Mouse (Mus musculus) heart, adult 2 months (tissue): ENCODE data around the gene Tpk1. TPM values are rescaled to one million over a fixed set of nuclear protein-coding genes. Genes with fewer than 3 reads are reported as not detected.

Experiments used
- DNase-seq, 2 experiments: peaks; one replicate each; pipeline ENCODE4 v3.0.0; 2021
- H3K27ac ChIP-seq: fragments of 200-600 bp; 2 replicates; pipeline ENCODE4 v1.8.1; 2022
- H3K27me3 ChIP-seq: fragments of 200-500 bp; 2 replicates; pipeline ENCODE4 v1.6.1; 2012; ENCODE audit warnings: mild to moderate bottlenecking, low read length, inconsistent platforms, mixed read lengths; ENCODE audit not compliant: control insufficient read depth, insufficient read depth
- H3K36me3 ChIP-seq: fragments of 200-500 bp; 2 replicates; pipeline ENCODE4 v1.6.1; 2012; ENCODE audit warnings: low read length, inconsistent platforms; ENCODE audit not compliant: control insufficient read depth, insufficient read depth
- H3K4me1 ChIP-seq: fragments of 200-500 bp; 2 replicates; pipeline ENCODE4 v1.6.1; 2011; ENCODE audit warnings: low read length; ENCODE audit not compliant: control insufficient read depth, insufficient read depth
- H3K4me3 ChIP-seq: fragments of 200-600 bp; 2 replicates; pipeline ENCODE4 v1.8.1; 2022
- H3K79me2 ChIP-seq: fragments of 200-500 bp; replicated peaks from 2 replicates; pipeline ENCODE4 v1.6.1; 2012; ENCODE audit warnings: mild to moderate bottlenecking, inconsistent platforms, low read length, moderate library complexity, mixed read lengths; ENCODE audit not compliant: control insufficient read depth, insufficient read depth
- H3K9ac ChIP-seq: fragments of 200-500 bp; 2 replicates; pipeline ENCODE4 v1.6.1; 2012; ENCODE audit warnings: low read depth, mild to moderate bottlenecking, control low read depth, inconsistent platforms, low read length, mixed read lengths
- CTCF ChIP-seq: fragments of 200-600 bp; IDR thresholded peaks from 2 replicates; pipeline ENCODE4 v1.8.1; 2022; ENCODE audit warnings: antibody characterized with exemption, mild to moderate bottlenecking, moderate library complexity
- EP300 ChIP-seq: fragments of 200-500 bp; IDR thresholded peaks from 2 replicates; pipeline ENCODE4 v1.6.1; 2011; ENCODE audit warnings: low read depth, low read length, control low read depth; ENCODE audit not compliant: insufficient read depth
- POLR2A ChIP-seq: fragments of 200-500 bp; IDR thresholded peaks from 2 replicates; pipeline ENCODE4 v1.6.1; 2011; ENCODE audit warnings: mild to moderate bottlenecking, low read depth, low read length, control low read depth; ENCODE audit not compliant: insufficient read depth
- WGBS: fragments of 180-500 bp; shearing (Covaris S2); methylation state at CpG from one replicate; pipeline ENCODE4 v1.1.7; 2018; 5-methylcytosine and 5-hydroxymethylcytosine counted together
- intact Hi-C: fragments of 180-260 bp; cut with DNase I; formaldehyde crosslinking; loops from one replicate; pipeline ENCODE4 v1.15.1; 2025
- polyA plus RNA-seq: library from polyadenylated mRNA; depleted of rRNA; stranded (reverse); fragments of >200 nt; gene quantifications from 2 replicates; pipeline ENCODE4 v1.2.3, GENCODE M21; 2012
- total RNA-seq, 2 experiments: library from RNA; stranded (reverse); gene quantifications; 2 replicates each; pipeline ENCODE4 v1.2.3; 2021

Tpk1 gene
- total and polyA plus RNA-seq, 3 experiments: 1.4 to 5.4 (median 1.9) TPM

- no peaks in the 10 kb centered on the region for H3K79me2 ChIP-seq
- 55% methylated on average over 2 of the region's 2 CpGs for WGBS
- H3K4me3 ChIP-seq: no peak overlapping the region
- H3K27me3 ChIP-seq: no peaks in the 10 kb centered on the region
- intact Hi-C loops: no loop called here
- H3K4me1 ChIP-seq: no peaks in the 10 kb centered on the region
- TF ChIP-seq CTCF (no peak), POLR2A (no peak), EP300 (no peak)
- H3K9ac ChIP-seq: no peak overlapping the region
- H3K27ac ChIP-seq: no peak overlapping the region
- DNase-seq: no peak
- no peaks in the 10 kb centered on the region for H3K36me3 ChIP-seq
These were observed 230.0 kb downstream of the Tpk1 start for GRCm38 (mm10) chr6:43435987-43436541.

GRCm38 (mm10) chr6:43434365-43434764 is 231.7 kb downstream of the Tpk1 start:
- intact Hi-C loops: no loop called here
- Histone ChIP-seq H3K9ac (no peak overlapping the region), H3K4me3 (no peak overlapping the region), H3K27ac (no peak overlapping the region), H3K27me3 (no peaks in the 10 kb centered on the region), H3K36me3 (no peaks in the 10 kb centered on the region), H3K4me1 (no peaks in the 10 kb centered on the region), H3K79me2 (no peaks in the 10 kb centered on the region)
- 86% methylated on average over 1 of the region's 1 CpGs for WGBS
- no peak for DNase-seq
- no peak for TF ChIP-seq EP300
- no peak for TF ChIP-seq CTCF
- no peak for TF ChIP-seq POLR2A

- intact Hi-C loops: loop anchor here (2.0 to 5.0 kb wide), 2 partner anchors 28 to 38 kb away; no protein-coding TSS in a partner anchor
- H3K36me3 ChIP-seq: no peaks in the 10 kb centered on the region; the same call in 1 of the 2 replicates
- H3K9ac ChIP-seq: no peak overlapping the region
- peak in 1 of 2 experiments; percentile 7 for DNase-seq
- WGBS: 46% methylated on average over 4 of the region's 4 CpGs
- TF ChIP-seq CTCF (peak; percentile 67), EP300 (no peak)
- H3K27ac ChIP-seq: no peak overlapping the region
- H3K27me3 ChIP-seq: no peaks in the 10 kb centered on the region
- peaks cover 3% of the 10 kb centered on the region; the same call in 1 of the 2 replicates for H3K4me1 ChIP-seq
- no peak overlapping the region for H3K4me3 ChIP-seq
- no peaks in the 10 kb centered on the region; the same call in 1 of the 2 replicates for H3K79me2 ChIP-seq
These were observed 241.1 kb downstream of the Tpk1 start for GRCm38 (mm10) chr6:43424978-43425377.

GRCm38 (mm10) chr6:43420358-43420979 is 245.6 kb downstream of the Tpk1 start:
- H3K79me2 ChIP-seq: no peaks in the 10 kb centered on the region
- H3K36me3 ChIP-seq: no peaks in the 10 kb centered on the region; the same call in 1 of the 2 replicates
- TF ChIP-seq EP300 (no peak), CTCF (no peak), POLR2A (no peak)
- no peak overlapping the region for H3K9ac ChIP-seq
- intact Hi-C loops: loop anchor here (5.0 kb wide), 1 partner anchor 33 kb away; no protein-coding TSS in a partner anchor
- WGBS: 62% methylated on average over 7 of the region's 7 CpGs
- no peak overlapping the region for H3K27ac ChIP-seq
- peak in 1 of 2 experiments; percentile 8 for DNase-seq
- peaks cover 3% of the 10 kb centered on the region; the same call in 1 of the 2 replicates for H3K4me1 ChIP-seq
- no peaks in the 10 kb centered on the region for H3K27me3 ChIP-seq
- H3K4me3 ChIP-seq: no peak overlapping the region

GRCm38 (mm10) chr6:43408949-43409348 is 257.1 kb downstream of the Tpk1 start:
- DNase-seq: peak; percentile 39 to 50
- Histone ChIP-seq H3K9ac (no peak overlapping the region), H3K4me1 (peaks cover 1% of the 10 kb centered on the region), H3K27me3 (no peaks in the 10 kb centered on the region), H3K79me2 (no peaks in the 10 kb centered on the region), H3K27ac (peak overlapping the region; percentile 53), H3K36me3 (peaks cover 3% of the 10 kb centered on the region; the same call in 1 of the 2 replicates), H3K4me3 (no peak overlapping the region)
- no peak for TF ChIP-seq POLR2A
- no peak for TF ChIP-seq EP300
- no peak for TF ChIP-seq CTCF
- intact Hi-C loops: no loop called here
- WGBS: 47% methylated on average over 1 of the region's 1 CpGs

- Histone ChIP-seq H3K4me3 (no peak overlapping the region), H3K4me1 (no peaks in the 10 kb centered on the region; the same call in none of the 2 replicates), H3K79me2 (no peaks in the 10 kb centered on the region), H3K27ac (peak overlapping the region; percentile 29), H3K9ac (no peak overlapping the region), H3K36me3 (peaks cover 6% of the 10 kb centered on the region; the same call in 1 of the 2 replicates), H3K27me3 (no peaks in the 10 kb centered on the region)
- 56% methylated on average over 3 of the region's 3 CpGs for WGBS
- peak in 1 of 2 experiments; percentile 55 for DNase-seq
- intact Hi-C loops: no loop called here
- TF ChIP-seq CTCF (no peak), POLR2A (no peak), EP300 (no peak)
These were observed 263.0 kb downstream of the Tpk1 start for GRCm38 (mm10) chr6:43403076-43403475.
